Mouse (Mus musculus) large intestine, adult 2 months (tissue): ENCODE measurements around the gene Wt1. TPM values are rescaled to one million over a fixed set of nuclear protein-coding genes. Genes with fewer than 3 reads are reported as not detected.

ENCODE experiments used
- DNase-seq: peaks from one replicate; pipeline ENCODE4 v3.0.0-alpha.2; 2012; ENCODE audit warnings: low read depth, low spot score
- WGBS: fragments of 180-500 bp; shearing (Covaris S2); methylation state at CpG from one replicate; pipeline ENCODE4 v1.1.7; 2018; 5-methylcytosine and 5-hydroxymethylcytosine counted together
- polyA plus RNA-seq: library from polyadenylated mRNA; depleted of rRNA; stranded (reverse); fragments of >200 nt; gene quantifications from 2 replicates; pipeline ENCODE4 v1.2.3, GENCODE M21; 2012

Gene Wt1
- polyA plus RNA-seq, 1 experiment, result 1.9 TPM

DNA sequence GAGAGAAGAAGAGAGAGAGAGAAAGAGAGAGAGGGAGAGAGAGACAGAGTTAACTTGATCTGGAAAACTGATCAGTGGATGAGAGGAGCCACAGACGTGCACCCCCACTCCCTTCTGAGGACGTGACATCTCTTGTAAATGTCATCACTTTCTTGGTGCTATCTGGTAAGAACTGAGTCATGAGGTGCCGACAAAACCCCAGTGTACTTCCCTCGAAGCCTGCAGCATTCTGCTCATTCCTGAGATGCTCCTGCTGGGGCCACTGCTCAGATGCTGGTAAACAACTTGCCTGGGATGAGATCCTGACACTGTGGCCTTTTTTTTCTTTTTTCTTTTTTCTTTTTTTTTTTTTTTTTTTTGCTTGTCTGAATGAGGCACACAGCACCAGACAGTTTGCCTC, 36.4 kb downstream of the Wt1 start:
- DNase-seq, result no peak
- 12% methylated on average over 4 of the region's 4 CpGs for WGBS

DNA sequence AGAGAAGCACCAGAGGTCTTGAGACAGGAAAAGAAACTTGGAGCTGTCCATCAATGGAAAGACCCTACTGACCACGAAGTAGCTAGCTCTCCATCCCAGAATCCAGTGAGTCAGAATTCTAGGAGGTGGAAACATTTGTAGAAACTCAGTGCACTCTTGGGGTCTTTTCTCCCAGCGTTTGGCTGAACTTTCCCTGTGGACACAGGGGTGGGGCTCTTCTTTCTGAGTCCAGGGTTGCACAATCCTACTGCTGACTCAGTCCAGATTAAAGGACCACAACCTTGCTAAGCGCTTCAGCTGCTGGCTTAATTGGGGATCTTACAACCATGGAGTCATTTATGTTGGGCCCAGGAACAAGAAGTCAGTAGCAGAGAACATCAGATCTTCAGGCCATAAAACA, 41.8 kb downstream of the Wt1 start:
- 50% methylated on average over 3 of the region's 3 CpGs for WGBS
- no peak for DNase-seq

DNA sequence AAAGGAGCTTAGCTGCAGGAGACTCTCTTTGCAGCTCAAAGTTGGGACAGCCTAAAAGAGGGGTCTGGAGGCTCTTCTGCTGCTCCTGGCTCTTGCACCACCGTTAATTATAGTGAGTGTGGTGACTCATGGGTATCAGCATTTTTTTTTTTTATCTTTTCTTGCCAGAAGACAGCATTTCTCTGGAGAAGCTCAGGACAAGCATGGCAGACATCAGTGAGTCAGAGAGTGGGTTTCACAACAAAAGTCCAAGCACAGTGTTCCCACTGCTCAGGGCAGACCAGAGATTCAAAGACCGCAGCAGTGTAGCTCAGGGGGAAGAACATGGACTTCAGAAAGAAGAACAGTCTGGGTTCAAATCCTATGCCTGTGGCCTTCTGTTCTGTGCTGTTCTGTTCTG, 47.9 kb downstream of the Wt1 start:
- 62% methylated on average over 2 of the region's 2 CpGs for WGBS
- DNase-seq, result no peak

- WGBS, result 87% methylated on average over 12 of the region's 12 CpGs
- no peak for DNase-seq
Measured at GRCm38 (mm10) chr2:105178871-105179270, 52.5 kb downstream of the Wt1 start.

- 30% methylated on average over 6 of the region's 6 CpGs for WGBS
- no peak for DNase-seq
Measured at GRCm38 (mm10) chr2:105182501-105182900, 56.2 kb downstream of the Wt1 start.

GRCm38 (mm10) chr2:105185140-105185539, 58.8 kb downstream of the Wt1 start:
- 69% methylated on average over 3 of the region's 3 CpGs for WGBS
- no peak for DNase-seq

DNA sequence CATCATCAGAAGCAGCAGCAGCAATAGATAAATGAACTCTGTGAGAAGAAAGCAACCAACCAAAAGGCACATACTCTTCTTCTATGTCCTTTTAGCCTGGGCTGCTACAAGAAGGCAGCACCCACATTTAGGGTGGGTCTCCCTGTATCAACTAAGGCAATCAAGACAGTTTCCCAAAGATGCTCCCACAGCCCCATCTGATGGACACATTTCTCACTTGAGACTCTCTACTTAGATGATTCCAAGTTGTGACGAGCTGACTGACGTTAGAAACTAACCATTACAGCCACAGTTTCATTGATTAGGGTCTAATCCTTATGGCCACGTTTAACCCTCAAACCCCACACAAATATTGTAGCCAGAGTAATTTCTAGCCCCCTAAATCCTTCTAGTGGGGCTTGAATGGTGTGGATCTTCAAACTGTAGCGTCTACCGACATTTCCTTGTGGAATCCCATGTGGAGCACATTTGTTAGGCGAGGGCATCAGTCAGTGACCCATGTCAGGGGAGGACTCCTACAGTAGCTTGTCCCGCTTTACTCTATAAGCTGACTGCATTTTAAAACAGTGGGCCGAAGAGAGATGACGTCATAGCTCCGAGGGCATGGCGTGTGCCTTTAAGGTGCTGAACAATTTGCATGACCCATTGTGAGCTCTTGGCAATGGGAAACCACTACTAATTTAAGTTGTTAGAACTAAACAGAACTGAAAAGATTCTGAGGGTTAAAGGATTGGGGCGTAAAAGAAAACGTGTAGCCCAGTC, 59.6 kb downstream of the Wt1 start:
- 80% methylated on average over 13 of the region's 13 CpGs for WGBS

GRCm38 (mm10) chr2:105186591-105186990, 60.3 kb downstream of the Wt1 start:
- WGBS, result 77% methylated on average over 5 of the region's 5 CpGs
- DNase-seq, result no peak

More for the DNA sequence above, 59.6 kb downstream of the Wt1 start:
- DNase-seq, result no peak

DNA sequence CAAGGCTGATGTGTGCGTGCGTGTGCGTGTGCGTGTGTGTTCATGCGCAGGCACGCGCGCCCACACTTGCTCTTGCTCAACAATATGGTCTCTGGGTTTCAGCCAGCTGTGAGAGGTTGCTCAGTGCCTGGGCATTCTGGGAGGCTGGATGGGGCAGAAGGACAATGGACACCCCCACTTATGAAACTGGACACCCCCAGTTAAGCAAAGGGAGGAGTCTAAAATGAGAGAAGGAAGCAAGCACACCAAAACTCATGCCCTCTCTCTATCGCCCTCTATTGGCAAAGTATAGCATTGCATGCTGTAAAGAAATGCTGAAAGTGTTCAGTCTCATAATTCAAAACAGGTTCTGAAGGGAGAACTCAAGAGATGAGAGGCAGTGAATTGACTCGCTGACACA, 61.9 kb downstream of the Wt1 start:
- no peak for DNase-seq
- 80% methylated on average over 10 of the region's 10 CpGs for WGBS

DNA sequence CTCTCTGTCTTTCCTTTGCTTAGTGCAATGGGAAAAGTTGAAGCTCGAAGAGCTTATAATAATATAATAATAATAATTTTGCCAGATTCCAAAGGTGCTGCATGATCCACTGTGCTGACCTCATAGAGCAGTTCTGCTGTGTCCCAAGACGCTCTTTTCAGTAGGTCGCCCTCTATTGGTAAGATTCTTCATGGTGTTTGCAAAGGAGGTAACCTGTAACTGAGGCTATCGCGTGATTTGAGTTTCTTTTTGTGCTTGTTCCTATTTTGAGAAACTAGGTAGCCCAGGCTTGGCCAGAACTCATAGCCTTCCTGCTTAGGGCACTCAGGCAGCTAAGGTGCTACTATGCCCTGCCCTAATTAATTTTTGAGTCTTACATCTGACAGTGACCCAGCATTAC, 63.0 kb downstream of the Wt1 start:
- DNase-seq, result no peak
- WGBS, result 31% methylated on average over 5 of the region's 5 CpGs

- WGBS, result 19% methylated on average over 8 of the region's 8 CpGs
- DNase-seq, result no peak
Measured at GRCm38 (mm10) chr2:105200152-105200551, 73.8 kb downstream of the Wt1 start.

DNA sequence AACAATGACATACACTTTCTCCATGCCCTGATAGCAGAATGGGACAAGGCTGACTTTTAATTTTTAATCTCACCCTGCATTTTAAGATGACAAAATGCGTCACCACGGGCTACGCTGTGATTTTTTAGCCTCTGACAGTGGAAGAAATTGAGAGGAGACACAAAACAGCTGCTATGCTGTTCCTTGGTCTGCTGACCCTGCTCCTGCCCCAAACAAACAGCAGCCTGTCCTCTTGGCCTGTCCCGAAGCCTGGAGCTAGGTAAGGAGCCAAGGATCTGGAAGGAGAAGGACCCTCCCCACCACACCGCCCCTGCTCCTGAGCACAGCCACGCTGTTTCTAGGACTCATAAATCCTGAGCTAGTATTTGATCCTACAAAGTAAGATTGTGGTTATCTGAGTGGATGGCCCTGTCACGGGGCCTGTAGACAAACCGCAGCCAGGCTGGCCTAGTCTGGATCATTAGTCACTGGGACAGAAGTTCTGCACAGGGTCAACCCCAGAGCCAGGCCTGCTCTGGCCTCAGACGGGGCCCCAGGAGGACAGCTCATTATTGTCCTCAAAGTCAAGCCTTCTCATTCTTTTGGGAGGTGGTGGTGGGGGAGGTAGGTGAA, 80.3 kb downstream of the Wt1 start:
- WGBS, result 46% methylated on average over 9 of the region's 9 CpGs
- DNase-seq, result no peak

DNA sequence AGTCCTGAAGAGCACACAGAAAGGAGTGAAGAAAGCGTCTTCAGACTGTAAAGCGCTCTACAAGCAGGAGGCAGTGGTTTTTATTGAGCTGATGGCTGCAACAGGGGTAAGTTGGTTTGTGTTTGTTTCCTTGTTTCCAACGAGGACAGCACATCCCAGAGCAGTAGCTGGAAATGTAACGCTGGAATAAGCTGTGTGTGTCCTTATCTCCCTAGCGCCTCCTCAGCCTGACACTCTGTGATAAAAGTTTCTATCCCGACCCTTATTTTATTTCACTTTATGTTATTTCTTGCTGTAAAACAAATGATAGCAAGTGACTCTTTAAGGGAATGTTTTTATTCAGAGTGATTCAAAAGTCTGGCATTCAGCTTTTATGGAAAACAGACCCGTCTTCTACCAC, 86.5 kb downstream of the Wt1 start:
- 49% methylated on average over 7 of the region's 7 CpGs for WGBS
- DNase-seq, result no peak

DNA sequence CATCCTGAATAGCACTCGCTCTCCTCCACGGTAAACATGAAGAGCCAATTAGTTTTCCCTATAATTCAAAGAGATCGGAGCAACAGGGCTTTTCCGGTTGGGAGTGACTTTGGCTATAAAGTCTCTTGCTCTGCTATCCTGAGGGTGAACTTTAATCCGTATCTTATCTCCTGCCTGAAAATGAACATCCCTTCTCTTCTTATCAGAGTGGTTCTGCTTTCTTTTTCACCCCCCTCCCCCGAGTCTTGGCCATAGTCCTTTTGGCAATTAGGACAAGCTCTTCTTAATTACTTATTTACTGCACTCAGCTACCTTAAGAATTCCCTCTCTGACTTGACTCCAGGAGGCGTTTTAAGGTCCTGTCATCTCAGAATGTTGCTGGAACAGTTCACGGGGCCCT, 89.6 kb downstream of the Wt1 start:
- WGBS, result 17% methylated on average over 8 of the region's 8 CpGs
- DNase-seq, result no peak

GRCm38 (mm10) chr2:105219229-105219628, 92.9 kb downstream of the Wt1 start:
- no peak for DNase-seq
- WGBS, result 81% methylated on average over 5 of the region's 5 CpGs

- 69% methylated on average over 8 of the region's 8 CpGs for WGBS
- no peak for DNase-seq
Measured at GRCm38 (mm10) chr2:105219664-105220063, 93.3 kb downstream of the Wt1 start.

DNA sequence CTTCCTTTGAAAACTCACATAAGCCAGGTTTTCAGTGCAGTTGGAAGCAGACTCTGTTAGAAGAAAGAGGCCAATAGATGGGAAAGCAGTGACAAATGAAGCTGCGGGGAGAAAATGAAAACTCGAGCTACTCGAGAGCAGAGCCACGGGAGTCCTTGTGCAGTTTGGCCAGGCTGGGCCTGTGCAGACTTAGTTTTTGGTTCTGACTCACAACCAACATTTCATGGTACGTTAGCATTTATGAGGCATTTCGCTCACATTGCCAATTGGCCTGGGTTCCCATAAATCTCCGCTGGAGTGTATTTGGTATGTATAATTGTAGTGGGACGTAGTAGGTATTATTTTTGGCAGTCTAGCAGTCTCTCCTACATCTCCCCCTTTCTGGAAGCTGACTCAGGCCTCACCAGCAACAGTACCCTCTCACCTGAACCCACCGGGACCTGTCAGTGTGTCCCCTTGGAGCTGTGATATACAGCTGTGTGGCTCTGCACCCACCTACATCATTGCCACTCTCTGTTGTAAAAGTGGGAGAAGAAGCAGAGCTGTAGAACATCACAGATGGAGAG, 94.5 kb downstream of the Wt1 start:
- 56% methylated on average over 9 of the region's 9 CpGs for WGBS
- no peak for DNase-seq
